Mouse (Mus musculus) heart, postnatal 10 days (tissue): Measurements from ENCODE around the gene Ltb. TPM values are rescaled to one million over a fixed set of nuclear protein-coding genes. Genes with fewer than 3 reads are reported as not detected.
A peak's percentile ranks its signal among the peaks of the same experiment; 100 is the strongest.

Source experiments
- DNase-seq, 2 experiments: peaks; one replicate each; pipeline ENCODE4 v3.0.0; 2021
- intact Hi-C: fragments of 180-260 bp; cut with DNase I; formaldehyde crosslinking; loops from one replicate; pipeline ENCODE4 v1.15.1; 2025
- microRNA-seq, 2 experiments: library from miRNA; unstranded; fragments of <30 nt; microRNA quantifications; one replicate each; pipeline ENCODE4 v1.2.0; 2022
- total RNA-seq, 2 experiments: library from RNA; stranded (reverse); gene quantifications; 2 replicates each; pipeline ENCODE4 v1.2.3; 2021

Gene Ltb
- total RNA-seq, 2 experiments from 2014 or later: 0.94 to 1.2 TPM

GRCm38 (mm10) chr17:35241305-35242014 lies 47.2 kb downstream of the Ltb start, which contains the start of gene Ddx39b:
TSS of gene Ddx39b (plus strand) at chr17:35241746.
- intact Hi-C loops: no loop called here
- DNase-seq: peak; percentile 97

DNA sequence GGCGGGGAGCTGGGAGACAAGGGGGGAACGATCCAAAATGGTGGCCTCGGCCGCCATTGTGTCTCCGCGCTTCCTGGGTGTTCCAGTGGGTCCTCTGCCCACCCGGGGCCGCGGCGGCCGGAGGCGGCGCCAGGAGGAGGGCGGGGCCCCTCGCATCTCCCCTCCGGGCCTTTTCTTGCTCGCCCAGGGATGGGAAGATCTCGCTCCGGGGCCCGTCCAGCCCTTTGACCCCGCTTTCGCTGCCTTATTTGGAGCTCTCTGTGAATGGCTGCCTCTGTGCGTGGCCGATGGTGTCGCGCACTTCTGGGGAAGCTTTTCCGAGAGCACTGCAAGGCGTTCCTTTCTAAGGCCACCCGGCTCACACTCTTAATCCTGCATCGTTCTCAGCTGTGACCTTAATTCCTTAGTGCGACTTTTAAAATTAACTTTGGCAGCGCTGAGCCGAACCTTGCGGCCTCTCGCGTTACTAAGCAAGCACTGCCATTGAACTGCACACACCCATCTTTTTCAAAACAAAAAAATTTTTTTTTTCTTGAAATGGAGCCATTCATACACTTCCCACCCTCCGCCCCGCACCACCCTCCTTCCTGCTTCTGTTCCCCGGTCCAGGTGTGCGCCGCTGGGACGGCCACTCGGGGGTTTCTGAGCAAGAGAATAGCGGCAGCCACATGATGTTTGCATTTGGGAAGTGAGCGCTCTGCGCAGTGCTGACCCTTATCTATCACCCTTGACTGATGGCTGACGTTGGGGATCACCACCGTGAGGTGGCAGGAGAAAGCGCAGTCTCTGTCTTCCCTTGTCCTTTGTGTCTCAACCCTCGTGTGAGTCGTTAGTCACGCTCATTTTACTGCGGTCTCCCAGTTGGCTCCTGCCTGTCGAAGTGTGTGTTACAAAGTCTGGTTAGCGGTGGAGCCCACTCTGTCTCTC lies 48.0 kb downstream of the Ltb start:
- peak; percentile 73 to 78 for DNase-seq
- intact Hi-C loops: no loop called here

GRCm38 (mm10) chr17:35243086-35243485 lies 48.8 kb downstream of the Ltb start:
- intact Hi-C loops: no loop called here
- peak; percentile 76 to 81 for DNase-seq

- DNase-seq: no peak
- intact Hi-C loops: no loop called here
Measured at GRCm38 (mm10) chr17:35244999-35245398, 50.8 kb downstream of the Ltb start.

Small RNAs within 50 kb of the gene (microRNA-seq; reads per million reads assigned to microRNA genes)
- 0 reads per million in 2 experiments for gene Mir6973a
- gene Mir6974: 0 reads per million in 2 experiments
- gene Mir6975: 1.2 to 2.8 reads per million in 2 experiments

Other genes starting within 250 kb of the Ltb start
- 1 to 10 TPM; 3.9 to 4.5 TPM for gene Hspa1b, start 235.2 kb upstream of the Ltb start, total RNA-seq
- gene Gm20481, start 224.5 kb upstream of the Ltb start, total RNA-seq: not detected
- 1 to 10 TPM; 2.6 TPM for gene Hspa1a, start 222.3 kb upstream of the Ltb start, total RNA-seq
- gene Hspa1l, start 221.7 kb upstream of the Ltb start, total RNA-seq: 1 to 10 TPM; 4.0 to 4.1 TPM
- 10 to 100 TPM; 28.8 to 31.7 TPM for gene Lsm2, start 212.6 kb upstream of the Ltb start, total RNA-seq
- 10 to 100 TPM; 34.5 to 35.6 TPM for gene Vars, start 193.5 kb upstream of the Ltb start, total RNA-seq
- gene Vwa7, start 177.9 kb upstream of the Ltb start, total RNA-seq: 1 to 10 TPM; 3.3 to 3.8 TPM
- gene Sapcd1, start 166.4 kb upstream of the Ltb start, total RNA-seq: under 1 TPM in 1 of 2 experiments, not detected in 1; 0.38 TPM
- 1 to 10 TPM; 2.0 TPM for gene Msh5, start 147.7 kb upstream of the Ltb start, total RNA-seq
- 100 to 1,000 TPM; 115 to 118 TPM for gene Clic1, start 144.5 kb upstream of the Ltb start, total RNA-seq
- gene Ddah2, start 135.4 kb upstream of the Ltb start, total RNA-seq: 10 to 100 TPM; 84.5 to 86.1 TPM
- not detected for gene Ly6g6c, start 129.1 kb upstream of the Ltb start, total RNA-seq
- gene Mpig6b, start 128.3 kb upstream of the Ltb start, total RNA-seq: under 1 TPM; 0.55 to 0.77 TPM
- under 1 TPM; 0.24 to 0.37 TPM for gene Ly6g6e, start 117.5 kb upstream of the Ltb start, total RNA-seq
- gene Ly6g6d, start 116.4 kb upstream of the Ltb start, total RNA-seq: 1 to 10 TPM; 1.1 to 1.2 TPM
- not detected for gene Ly6g6f, start 108.8 kb upstream of the Ltb start, total RNA-seq
- 10 to 100 TPM; 51.0 to 55.7 TPM for gene Abhd16a, start 105.2 kb upstream of the Ltb start, total RNA-seq
- not detected for gene Ly6g5c, start 86.2 kb upstream of the Ltb start, total RNA-seq
- under 1 TPM in 1 of 2 experiments, not detected in 1; 0.67 TPM for gene Ly6g5b, start 79.0 kb upstream of the Ltb start, total RNA-seq
- gene Gpank1, start 73.0 kb upstream of the Ltb start, total RNA-seq: 1 to 10 TPM; 6.6 to 8.3 TPM
- gene Csnk2b, start 72.4 kb upstream of the Ltb start, total RNA-seq: 100 to 1,000 TPM; 183 to 187 TPM
- 10 to 100 TPM; 28.5 to 32.4 TPM for gene D17H6S53E, start 68.1 kb upstream of the Ltb start, total RNA-seq
- gene Apom, start 62.4 kb upstream of the Ltb start, total RNA-seq: not detected
- 100 to 1,000 TPM; 285 to 291 TPM for gene Bag6, start 59.3 kb upstream of the Ltb start, total RNA-seq
- gene Prrc2a, start 29.5 kb upstream of the Ltb start, total RNA-seq: 100 to 1,000 TPM; 195 to 211 TPM
- 1 to 10 TPM; 2.9 to 4.6 TPM for gene Aif1, start 18.4 kb upstream of the Ltb start, total RNA-seq
- 1 to 10 TPM; 2.8 to 4.5 TPM for gene Lst1, start 6.0 kb upstream of the Ltb start, total RNA-seq
- gene Tnf, start 7.6 kb downstream of the Ltb start, total RNA-seq: under 1 TPM; 0.72 to 0.87 TPM
- under 1 TPM in 1 of 2 experiments, not detected in 1; 0.17 TPM for gene Lta, start 10.9 kb downstream of the Ltb start, total RNA-seq
- under 1 TPM in 1 of 2 experiments, not detected in 1; 0.84 TPM for gene Gm16181, start 26.4 kb downstream of the Ltb start, total RNA-seq
- 1 to 10 TPM; 4.9 to 5.7 TPM for gene Atp6v1g2, start 39.2 kb downstream of the Ltb start, total RNA-seq
- 10 to 100 TPM in 1 of 2 experiments, 1 to 10 TPM in 1; 10.0 to 12.2 TPM for gene Nfkbil1, start 41.4 kb downstream of the Ltb start, total RNA-seq
- gene Ddx39b, start 47.3 kb downstream of the Ltb start, total RNA-seq: 100 to 1,000 TPM; 163 to 169 TPM
- gene H2-D1, start 68.3 kb downstream of the Ltb start, total RNA-seq: 10 to 100 TPM; 67.7 to 69.9 TPM
- gene H2-Q1, start 126.0 kb downstream of the Ltb start, total RNA-seq: 1 to 10 TPM in 1 of 2 experiments, under 1 TPM in 1; 0.55 to 1.1 TPM
- 1 to 10 TPM in 1 of 2 experiments, under 1 TPM in 1; 0.89 to 1.2 TPM for gene H2-Q2, start 147.8 kb downstream of the Ltb start, total RNA-seq
- gene H2-Q4, start 185.2 kb downstream of the Ltb start, total RNA-seq: 10 to 100 TPM in 1 of 2 experiments, 1 to 10 TPM in 1; 8.5 to 10.6 TPM
- under 1 TPM; 0.25 to 0.38 TPM for gene H2-Q6, start 230.4 kb downstream of the Ltb start, total RNA-seq
- 1 to 10 TPM; 1.2 to 1.3 TPM for gene H2-Q7, start 244.7 kb downstream of the Ltb start, total RNA-seq